21 mouse cellular contexts compared by ENCODE assay signal in genomic region chr7:138209769-138210168, GRCm38 (mm10).
DNase-seq lines count a peak whose midpoint lies in the region; ATAC-seq lines count a peak whose summit lies in the region.
"Had no signal": no experiment of that assay in that cellular context is flagged by ENCODE, and none has a peak within 500 bp of the region (broad histone marks: within the 10 kb centered on the region; RNA-seq: fewer than 3 reads in every experiment).

No protein-coding gene starts in this region.

- H3K4me2 ChIP-seq in heart, embryonic 14.5 days (ENCODE audit: low read length) = peak overlapping the region; percentile 48
- no peak overlapping the region for H3K4me2 ChIP-seq in forebrain, embryonic 14.5 days (ENCODE audit: low read length)
- H3K4me2 ChIP-seq: embryonic facial prominence, embryonic 15.5 days; forebrain, embryonic 15.5 days; hindbrain, embryonic 14.5 days; midbrain, embryonic 13.5 days had no signal

- DNase-seq in embryo, embryonic 10 days (ENCODE audit: low spot score) = peak; percentile 28
- no peak for DNase-seq in embryo, embryonic 10.5 days (ENCODE audit: low spot score)
- DNase-seq in heart, adult 8-10 months (ENCODE audit: low spot score) = no peak
- peak; percentile 68 for DNase-seq in MEL-GATA-1-ER (ENCODE audit: extremely low read depth, low read depth)
- peak; percentile 7 for DNase-seq in heart, postnatal 4 days
- no peak for DNase-seq in forebrain, embryonic 14.5 days (ENCODE audit: low spot score)
- DNase-seq in lung, postnatal 36 days = no peak
- DNase-seq: adrenal gland, postnatal 14 days; cerebellum, adult 8-10 months; kidney, adult 18-20 months; layer of hippocampus, adult 9-11 months; right cerebral cortex, postnatal 25 days; thymus, postnatal 14 days had no signal

- peak; percentile 82 for ATAC-seq in heart, embryonic 14.5 days (ENCODE audit: insufficient number of reproducible peaks, insufficient read depth, low FRiP score, low read depth)
- no peak for ATAC-seq in forebrain, embryonic 14.5 days
- ATAC-seq: forebrain, embryonic 15.5 days; inflammation-experienced regulatory T-cells, adult 6 months; lung, postnatal 0 days; midbrain, embryonic 13.5 days had no signal

- no peaks in the 10 kb centered on the region for H3K27me3 ChIP-seq in heart, embryonic 14.5 days (ENCODE audit: control insufficient read depth, insufficient read depth, low read length)
- H3K27me3 ChIP-seq in forebrain, embryonic 14.5 days (replicated peaks; ENCODE audit: control insufficient read depth, insufficient read depth, low read length) = no peaks in the 10 kb centered on the region
- H3K27me3 ChIP-seq: embryonic facial prominence, embryonic 15.5 days; forebrain, embryonic 15.5 days; midbrain, embryonic 13.5 days had no signal

- peak overlapping the region; percentile 11 to 14; a peak in 2 of 4 replicates for H3K4me3 ChIP-seq in heart, embryonic 14.5 days (ENCODE audit: control insufficient read depth in 1 of 2, insufficient read depth in 1 of 2, low read depth in 1 of 2, low read length in 2 of 2)
- H3K4me3 ChIP-seq in forebrain, embryonic 14.5 days (ENCODE audit: low read depth, low read length) = no peak overlapping the region
- H3K4me3 ChIP-seq: embryonic facial prominence, embryonic 15.5 days; forebrain, embryonic 15.5 days; midbrain, embryonic 13.5 days had no signal

- peak overlapping the region; percentile 39 to 48; a peak in 2 of 4 replicates for H3K27ac ChIP-seq in heart, embryonic 14.5 days (replicated peaks in 1 of 2; ENCODE audit: control insufficient read depth in 1 of 2, insufficient read depth in 1 of 2, low read depth in 2 of 2, low read length in 2 of 2)
- H3K27ac ChIP-seq in forebrain, embryonic 14.5 days (ENCODE audit: low read depth, low read length) = no peak overlapping the region
- H3K27ac ChIP-seq: embryonic facial prominence, embryonic 15.5 days; forebrain, embryonic 15.5 days; hindbrain, embryonic 14.5 days; kidney, postnatal 0 days; midbrain, embryonic 13.5 days had no signal

- no peaks in the 10 kb centered on the region for H3K9me3 ChIP-seq in heart, embryonic 14.5 days (ENCODE audit: control insufficient read depth, low read length)
- H3K9me3 ChIP-seq in forebrain, embryonic 14.5 days (replicated peaks; ENCODE audit: control insufficient read depth, low read length) = no peaks in the 10 kb centered on the region
- H3K9me3 ChIP-seq: embryonic facial prominence, embryonic 15.5 days; forebrain, embryonic 15.5 days; midbrain, embryonic 13.5 days had no signal

- 6% methylated on average over 5 of the region's 5 CpGs for WGBS in heart, embryonic 14.5 days
- 90% methylated on average over 5 of the region's 5 CpGs for WGBS in forebrain, embryonic 14.5 days

- peaks cover 12 to 18% of the 10 kb centered on the region in 2 experiments for H3K4me1 ChIP-seq in heart, embryonic 14.5 days (ENCODE audit: control insufficient read depth in 2 of 2, insufficient read depth in 2 of 2, low read length in 2 of 2)
- peaks cover 6% of the 10 kb centered on the region; the same call in 1 of the 2 replicates for H3K4me1 ChIP-seq in forebrain, embryonic 14.5 days (ENCODE audit: control insufficient read depth, insufficient read depth, low read length)
- H3K4me1 ChIP-seq: embryonic facial prominence, embryonic 15.5 days had no signal

- H3K9ac ChIP-seq in heart, embryonic 14.5 days (ENCODE audit: low read length) = no peak overlapping the region
- H3K9ac ChIP-seq in forebrain, embryonic 14.5 days (ENCODE audit: low read length) = no peak overlapping the region
- H3K9ac ChIP-seq: embryonic facial prominence, embryonic 15.5 days; forebrain, embryonic 15.5 days; hindbrain, embryonic 14.5 days; midbrain, embryonic 13.5 days had no signal

- H3K36me3 ChIP-seq in heart, embryonic 14.5 days (ENCODE audit: control insufficient read depth, insufficient read depth, low read length) = no peaks in the 10 kb centered on the region
- H3K36me3 ChIP-seq in forebrain, embryonic 14.5 days (ENCODE audit: control insufficient read depth, insufficient read depth, low read length) = no peaks in the 10 kb centered on the region
- H3K36me3 ChIP-seq: embryonic facial prominence, embryonic 15.5 days; forebrain, embryonic 15.5 days; midbrain, embryonic 13.5 days had no signal

Comparison
In these comparisons a context has a peak if more than half of its experiments do, and no peak if none do; other contexts are left out.
1. DNase-seq: peak in embryo, embryonic 10 days (single experiment), MEL-GATA-1-ER (single experiment) and heart, postnatal 4 days (single experiment); none in embryo, embryonic 10.5 days (single experiment), heart, adult 8-10 months (single experiment), forebrain, embryonic 14.5 days (single experiment) and lung, postnatal 36 days (single experiment).